Mouse (Mus musculus) MEL (cell line): Measurements from ENCODE around the gene Prdm16. TPM values are rescaled to one million over a fixed set of nuclear protein-coding genes. Genes with fewer than 3 reads are reported as not detected.

Experiments
- DNase-seq: peaks from one replicate; pipeline ENCODE4 v3.0.0; 2011; ENCODE audit warnings: low read depth, low spot score
- H3K27ac ChIP-seq: 2 replicates; pipeline ENCODE4 v1.5.1; 2012; ENCODE audit warnings: low read depth, mild to moderate bottlenecking, control low read depth, low read length, moderate library complexity; ENCODE audit not compliant: control insufficient read depth
- H3K27me3 ChIP-seq, 2 experiments: fragments of 150-350 bp in 1 of 2; sonication (generic) in 1 of 2; 2 replicates each; pipeline ENCODE4 v1.6.1; 2012; ENCODE audit warnings: low read length in 2 of 2, mild to moderate bottlenecking in 2 of 2, improper control_type of control experiment in 1 of 2, moderate library complexity in 1 of 2; ENCODE audit not compliant: insufficient read depth in 2 of 2, control insufficient read depth in 1 of 2
- H3K36me3 ChIP-seq, 2 experiments: 2 replicates each; pipeline ENCODE4 v1.6.1; 2012 to 2014; ENCODE audit warnings: low read length in 2 of 2, improper control_type of control experiment in 1 of 2, inconsistent platforms in 1 of 2, mild to moderate bottlenecking in 1 of 2; ENCODE audit not compliant: insufficient read depth in 2 of 2, control insufficient read depth in 1 of 2
- H3K4me1 ChIP-seq, 2 experiments: fragments of 150-350 bp in 1 of 2; sonication (generic) in 1 of 2; 2 replicates each; pipeline ENCODE4 v1.6.1; 2012; ENCODE audit warnings: low read length in 2 of 2, improper control_type of control experiment in 1 of 2, mild to moderate bottlenecking in 1 of 2; ENCODE audit not compliant: insufficient read depth in 2 of 2, control insufficient read depth in 1 of 2
- H3K4me3 ChIP-seq, 2 experiments: fragments of 150-350 bp in 1 of 2; sonication (generic) in 1 of 2; 2 replicates each; pipeline ENCODE4 v1.5.1; 2012; ENCODE audit warnings: low read depth in 2 of 2, low read length in 2 of 2, mild to moderate bottlenecking in 2 of 2, moderate library complexity in 2 of 2, control low read depth in 1 of 2, improper control_type of control experiment in 1 of 2; ENCODE audit not compliant: control insufficient read depth in 1 of 2, insufficient read depth in 1 of 2
- H3K79me2 ChIP-seq: 2 replicates; pipeline ENCODE4 v1.6.1; 2012; ENCODE audit warnings: mild to moderate bottlenecking, low read length, moderate library complexity; ENCODE audit not compliant: control insufficient read depth, poor library complexity, insufficient read depth
- H3K9ac ChIP-seq: 2 replicates; pipeline ENCODE4 v1.6.1; 2012; ENCODE audit warnings: low read depth, mild to moderate bottlenecking, control low read depth, low read length, moderate library complexity; ENCODE audit not compliant: control insufficient read depth, poor library complexity, severe bottlenecking
- H3K9me3 ChIP-seq: fragments of 150-350 bp; sonication (generic); replicated peaks from 2 replicates; pipeline ENCODE4 v1.6.1; 2012; ENCODE audit warnings: mild to moderate bottlenecking, low read length, improper control_type of control experiment, moderate library complexity; ENCODE audit not compliant: insufficient read depth
- BHLHE40 ChIP-seq: IDR thresholded peaks from 2 replicates; pipeline ENCODE4 v1.6.1; 2012; ENCODE audit warnings: low read depth, mild to moderate bottlenecking, inconsistent platforms, low read length, improper control_type of control experiment, borderline replicate concordance
- CHD2 ChIP-seq: IDR thresholded peaks from 2 replicates; pipeline ENCODE4 v1.6.1; 2011; ENCODE audit warnings: low read length, improper control_type of control experiment
- E2F4 ChIP-seq: IDR thresholded peaks from 2 replicates; pipeline ENCODE4 v1.6.1; 2011; ENCODE audit warnings: low read depth, low read length, improper control_type of control experiment, borderline replicate concordance
- EP300 ChIP-seq, 2 experiments: IDR thresholded peaks; 2 replicates each; pipeline ENCODE4 v1.6.1; 2011; ENCODE audit warnings: improper control_type of control experiment in 2 of 2, low read length in 2 of 2, low read depth in 1 of 2, mild to moderate bottlenecking in 1 of 2
- ETS1 ChIP-seq: IDR thresholded peaks from 2 replicates; pipeline ENCODE4 v1.6.1; 2012; ENCODE audit warnings: low read depth, mild to moderate bottlenecking, inconsistent platforms, low read length, improper control_type of control experiment, moderate library complexity
- JUND ChIP-seq: IDR thresholded peaks from 2 replicates; pipeline ENCODE4 v1.6.1; 2011; ENCODE audit warnings: low read depth, mild to moderate bottlenecking, improper control_type of control experiment, low read length
- MAX ChIP-seq: IDR thresholded peaks from 2 replicates; pipeline ENCODE4 v1.6.1; 2011; ENCODE audit warnings: low read length, improper control_type of control experiment
- MXI1 ChIP-seq: IDR thresholded peaks from 2 replicates; pipeline ENCODE4 v1.6.1; 2011; ENCODE audit warnings: mild to moderate bottlenecking, low read depth, low read length, improper control_type of control experiment
- RAD21 ChIP-seq: IDR thresholded peaks from 2 replicates; pipeline ENCODE4 v1.6.1; 2011; ENCODE audit warnings: mild to moderate bottlenecking, low read depth, low read length, improper control_type of control experiment
- TAL1 ChIP-seq: IDR thresholded peaks from 2 replicates; pipeline ENCODE4 v1.6.1; 2012; ENCODE audit warnings: mild to moderate bottlenecking, inconsistent platforms, low read length, moderate library complexity, mixed read lengths
- TCF12 ChIP-seq: IDR thresholded peaks from 2 replicates; pipeline ENCODE4 v1.6.1; 2014; ENCODE audit warnings: low read depth, mild to moderate bottlenecking, inconsistent platforms, low read length, improper control_type of control experiment, moderate library complexity
- USF1 ChIP-seq: IDR thresholded peaks from 2 replicates; pipeline ENCODE4 v1.6.1; 2014; ENCODE audit warnings: low read depth, mild to moderate bottlenecking, inconsistent platforms, low read length, improper control_type of control experiment, moderate library complexity
- ZKSCAN1 ChIP-seq: IDR thresholded peaks from 2 replicates; pipeline ENCODE4 v1.6.1; 2012; ENCODE audit warnings: low read depth, mild to moderate bottlenecking, inconsistent platforms, low read length, improper control_type of control experiment, moderate library complexity
- ZNF384 ChIP-seq: IDR thresholded peaks from 2 replicates; pipeline ENCODE4 v1.6.1; 2012; ENCODE audit warnings: low read depth, mild to moderate bottlenecking, inconsistent platforms, low read length, improper control_type of control experiment
- polyA plus RNA-seq, 2 experiments: library from polyadenylated mRNA; stranded (reverse) in 1 of 2; unstranded in 1 of 2; fragments of >175 nt in 1 of 2; fragments of >200 nt in 1 of 2; gene quantifications; 2 replicates each; pipeline versions ENCODE4 v1.2.1 to v1.2.4; 2012; ENCODE audit warnings: low replicate concordance in 2 of 2, low read depth in 1 of 2; ENCODE audit not compliant: insufficient read length in 2 of 2, insufficient read depth in 1 of 2, missing spikeins in 1 of 2
- total RNA-seq: library from RNA; depleted of rRNA; stranded (reverse); fragments of 300-350 nt; gene quantifications from 2 replicates; pipeline ENCODE4 v1.2.3, GENCODE M21; 2012

Gene Prdm16
- total and polyA plus RNA-seq, 3 experiments, result not detected

DNA sequence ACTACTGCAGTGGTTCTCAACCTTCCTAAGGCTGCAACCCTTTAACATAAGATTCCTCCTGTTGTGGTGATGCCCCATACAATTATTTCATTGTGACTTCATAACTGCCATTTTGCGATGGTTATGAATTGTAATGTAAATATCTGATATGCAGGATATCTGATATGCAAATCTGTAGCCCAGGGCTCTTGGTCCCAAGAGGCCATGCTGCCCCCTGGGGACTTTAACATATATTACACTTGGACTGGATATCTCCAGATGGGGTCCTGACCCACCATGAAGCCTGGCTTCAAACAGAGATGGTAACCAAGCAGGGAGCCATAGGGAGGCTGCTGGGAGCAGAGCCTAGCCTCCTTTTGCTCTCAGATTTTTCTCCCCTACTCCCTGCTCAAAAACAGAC lies 244.0 kb downstream of the Prdm16 start:
- H3K9ac ChIP-seq, result no peak overlapping the region
- no peaks in the 10 kb centered on the region for H3K9me3 ChIP-seq
- H3K79me2 ChIP-seq, result no peaks in the 10 kb centered on the region
- H3K27ac ChIP-seq, result no peak overlapping the region
- TF ChIP-seq MAX (no peak), ZKSCAN1 (no peak)
- H3K36me3 ChIP-seq, result no peaks in the 10 kb centered on the region
- DNase-seq, result no peak
- no peak overlapping the region for H3K4me3 ChIP-seq
- H3K27me3 ChIP-seq, result no peaks in the 10 kb centered on the region
- no peaks in the 10 kb centered on the region for H3K4me1 ChIP-seq

DNA sequence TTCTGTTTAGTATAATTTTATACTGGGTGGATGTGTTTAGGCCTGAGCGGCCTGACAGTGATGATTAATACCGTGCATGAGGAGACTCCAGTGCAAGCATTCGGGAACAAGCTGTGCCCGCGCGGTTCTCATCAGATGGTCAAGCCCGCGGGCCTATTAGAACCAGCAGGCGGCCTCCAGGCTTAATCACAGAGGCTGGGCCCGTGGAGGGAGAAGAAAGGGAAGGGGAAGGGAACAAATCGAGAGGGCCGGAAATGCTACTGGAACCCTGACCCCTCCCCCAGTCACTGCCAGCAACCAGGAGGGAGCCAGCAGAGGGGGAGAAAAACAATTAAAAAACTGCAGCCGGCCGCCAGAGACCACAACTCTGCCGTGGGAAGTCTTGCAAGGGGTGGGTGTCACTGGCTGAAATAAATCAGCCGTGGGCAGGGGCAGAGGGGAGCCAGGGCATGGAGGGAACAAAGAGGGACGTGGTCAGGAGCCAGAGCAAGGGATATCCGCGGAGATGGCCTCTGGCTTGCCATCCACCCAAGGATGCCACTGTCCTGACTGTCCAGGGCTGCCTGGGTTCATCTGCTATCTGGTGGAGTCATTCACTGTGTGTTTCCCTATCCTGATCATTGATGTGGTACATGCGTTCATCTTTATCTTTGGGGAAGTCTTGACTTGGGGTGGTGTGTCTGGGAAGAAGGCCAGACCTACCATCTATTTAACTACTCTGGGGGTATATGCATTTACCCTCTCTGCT lies 246.2 kb downstream of the Prdm16 start:
- Histone ChIP-seq H3K4me1 (no peaks in the 10 kb centered on the region), H3K4me3 (no peak overlapping the region), H3K36me3 (no peaks in the 10 kb centered on the region), H3K27me3 (no peaks in the 10 kb centered on the region), H3K9ac (no peak overlapping the region), H3K9me3 (no peaks in the 10 kb centered on the region), H3K27ac (no peak overlapping the region), H3K79me2 (no peaks in the 10 kb centered on the region)
- DNase-seq, result no peak
- no peak for TF ChIP-seq RAD21
- no peak for TF ChIP-seq MXI1

DNA sequence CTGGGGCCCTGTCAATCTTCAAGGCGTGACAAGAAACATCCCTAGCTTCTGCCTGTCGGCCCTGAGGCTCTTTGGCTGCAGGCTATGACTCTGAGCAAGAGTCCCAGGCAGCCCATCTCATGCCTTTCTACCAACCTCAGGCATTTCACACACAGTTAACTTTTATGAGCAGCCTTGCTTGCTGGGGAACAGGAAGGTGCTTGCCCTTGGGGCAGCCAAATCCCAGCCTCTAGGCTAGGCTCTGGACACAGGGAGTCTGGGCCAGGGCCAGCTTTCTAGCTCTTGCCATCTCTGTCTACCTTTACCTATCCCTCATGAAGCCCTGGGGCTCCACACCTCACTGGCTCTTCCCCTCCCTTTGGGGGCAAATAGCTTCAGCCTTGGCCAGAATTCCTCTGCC lies 247.0 kb downstream of the Prdm16 start:
- Histone ChIP-seq H3K4me1 (no peaks in the 10 kb centered on the region), H3K4me3 (no peak overlapping the region), H3K79me2 (no peaks in the 10 kb centered on the region), H3K27me3 (no peaks in the 10 kb centered on the region), H3K9me3 (no peaks in the 10 kb centered on the region), H3K36me3 (no peaks in the 10 kb centered on the region), H3K27ac (no peak overlapping the region), H3K9ac (no peak overlapping the region)
- DNase-seq, result no peak
- TF ChIP-seq JUND (no peak), EP300 (IDR thresholded peaks at IDR 0.05; ENCODE audit: low read depth in 1 of 2, low read length in 2 of 2) (no peak), ZKSCAN1 (no peak), CHD2 (no peak), ETS1 (no peak), ZNF384 (no peak), TCF12 (no peak), BHLHE40 (no peak), TAL1 (no peak), USF1 (no peak), E2F4 (no peak)
